Comparison of ENCODE assay signal across 10 mouse cellular contexts in the genomic region with DNA sequence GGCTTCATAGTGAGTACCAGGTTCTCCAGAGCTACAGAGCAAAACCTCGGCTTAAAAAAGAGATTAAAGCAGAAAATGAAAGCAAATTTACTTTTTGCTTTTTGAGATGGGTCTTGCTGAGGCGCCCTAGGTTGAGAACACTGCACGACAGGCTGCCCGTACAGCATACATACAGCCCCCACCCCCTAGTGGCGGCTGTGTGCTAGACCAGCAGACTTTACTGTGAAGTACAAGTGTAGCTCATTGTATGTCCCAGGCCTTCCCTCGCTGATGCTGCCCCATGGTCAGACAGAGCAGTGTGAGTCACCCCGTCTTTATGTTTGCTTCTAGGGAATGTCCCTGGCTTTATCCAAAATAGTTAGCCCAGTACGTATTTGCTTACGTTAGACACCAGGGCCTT. TPM values are rescaled to one million over a fixed set of nuclear protein-coding genes. Genes with fewer than 3 reads are reported as not detected.
DNase-seq lines count a peak whose midpoint lies in the region; ATAC-seq lines count a peak whose summit lies in the region.
"Had no signal": no experiment of that assay in that cellular context is flagged by ENCODE, and none has a peak within 500 bp of the region (broad histone marks: within the 10 kb centered on the region; RNA-seq: fewer than 3 reads in every experiment).

No protein-coding gene starts in this region.

- H3K27me3 ChIP-seq in hindbrain, embryonic 11.5 days (ENCODE audit: control insufficient read depth, insufficient read depth, low read length), result no peaks in the 10 kb centered on the region
- H3K27me3 ChIP-seq in hindbrain, embryonic 12.5 days, result no peaks in the 10 kb centered on the region
- no peaks in the 10 kb centered on the region for H3K27me3 ChIP-seq in stomach, embryonic 16.5 days (ENCODE audit: control insufficient read depth, insufficient read depth, low read length)
- H3K27me3 ChIP-seq: stomach, embryonic 15.5 days had no signal

- no peak overlapping the region for H3K4me2 ChIP-seq in hindbrain, embryonic 11.5 days (replicated peaks; ENCODE audit: low read depth, low read length)
- no peak overlapping the region for H3K4me2 ChIP-seq in hindbrain, embryonic 12.5 days (replicated peaks)
- H3K4me2 ChIP-seq in stomach, embryonic 16.5 days (ENCODE audit: low read depth, low read length), result no peak overlapping the region
- H3K4me2 ChIP-seq: stomach, embryonic 15.5 days had no signal

- H3K4me1 ChIP-seq in hindbrain, embryonic 11.5 days (replicated peaks; ENCODE audit: control insufficient read depth, insufficient read depth, low read length), result no peaks in the 10 kb centered on the region
- no peaks in the 10 kb centered on the region for H3K4me1 ChIP-seq in hindbrain, embryonic 12.5 days
- no peaks in the 10 kb centered on the region for H3K4me1 ChIP-seq in stomach, embryonic 16.5 days (ENCODE audit: control insufficient read depth, insufficient read depth, low read length)
- H3K4me1 ChIP-seq: stomach, embryonic 15.5 days had no signal

- 79% methylated on average over 9 of the region's 9 CpGs for WGBS in hindbrain, embryonic 11.5 days
- WGBS in hindbrain, embryonic 12.5 days, result 85% methylated on average over 9 of the region's 9 CpGs
- WGBS in stomach, embryonic 16.5 days, result 76% methylated on average over 9 of the region's 9 CpGs

- H3K36me3 ChIP-seq in hindbrain, embryonic 11.5 days (ENCODE audit: control insufficient read depth, insufficient read depth, low read length), result peaks cover 3% of the 10 kb centered on the region; the same call in 1 of the 2 replicates
- H3K36me3 ChIP-seq in hindbrain, embryonic 12.5 days, result peaks cover 80% of the 10 kb centered on the region
- H3K36me3 ChIP-seq in stomach, embryonic 16.5 days (ENCODE audit: control insufficient read depth, insufficient read depth, low read length), result peaks cover 24% of the 10 kb centered on the region

- H3K27ac ChIP-seq in hindbrain, embryonic 11.5 days (ENCODE audit: low read depth, low read length), result no peak overlapping the region
- no peak overlapping the region for H3K27ac ChIP-seq in hindbrain, embryonic 12.5 days
- no peak overlapping the region for H3K27ac ChIP-seq in stomach, embryonic 16.5 days (ENCODE audit: low read length)
- H3K27ac ChIP-seq: stomach, embryonic 15.5 days had no signal

- H3K4me3 ChIP-seq in hindbrain, embryonic 11.5 days (ENCODE audit: low read depth, low read length), result no peak overlapping the region
- no peak overlapping the region for H3K4me3 ChIP-seq in hindbrain, embryonic 12.5 days
- no peak overlapping the region for H3K4me3 ChIP-seq in stomach, embryonic 16.5 days (replicated peaks; ENCODE audit: low read length)
- H3K4me3 ChIP-seq: stomach, embryonic 15.5 days had no signal

- H3K9me3 ChIP-seq in hindbrain, embryonic 11.5 days (ENCODE audit: control insufficient read depth, low read length), result no peaks in the 10 kb centered on the region
- H3K9me3 ChIP-seq in hindbrain, embryonic 12.5 days (replicated peaks), result no peaks in the 10 kb centered on the region
- H3K9me3 ChIP-seq in stomach, embryonic 16.5 days (replicated peaks; ENCODE audit: control insufficient read depth, low read length), result no peaks in the 10 kb centered on the region
- H3K9me3 ChIP-seq: stomach, embryonic 15.5 days had no signal

- H3K9ac ChIP-seq in hindbrain, embryonic 11.5 days (ENCODE audit: low read depth, low read length), result no peak overlapping the region
- no peak overlapping the region for H3K9ac ChIP-seq in hindbrain, embryonic 12.5 days
- H3K9ac ChIP-seq in stomach, embryonic 16.5 days (ENCODE audit: low read length), result no peak overlapping the region
- H3K9ac ChIP-seq: stomach, embryonic 15.5 days had no signal

- ATAC-seq in hindbrain, embryonic 11.5 days (ENCODE audit: low FRiP score), result no peak
- ATAC-seq in hindbrain, embryonic 12.5 days (ENCODE audit: low FRiP score), result no peak
- peak; percentile 66 for ATAC-seq in granulocyte monocyte progenitor cell, adult 5-6 weeks (replicated peaks; ENCODE audit: poor library complexity, severe bottlenecking)
- 0 out of 2 replicates have a peak, but pooled peaks have one; percentile 21 for ATAC-seq in stomach, embryonic 16.5 days (ENCODE audit: insufficient read depth, low FRiP score)

- peak; percentile 56 for DNase-seq in hindbrain, embryonic 11.5 days (ENCODE audit: low spot score)
- peak; percentile 17 for DNase-seq in urinary bladder, postnatal 14 days (ENCODE audit: low spot score)
- no peak for DNase-seq in urinary bladder, postnatal 25 days (ENCODE audit: low spot score)
- no peak for DNase-seq in spleen, adult 12 weeks (ENCODE audit: low spot score)
- DNase-seq in heart, adult 9 months (ENCODE audit: low spot score in 2 of 2), result no peak

RNA-seq across cellular contexts. Expression of gene Med23, which starts 16.2 kb away (rescaled TPM):
- 29.1 and 32.2 TPM in 2 replicates for polyA plus RNA-seq in hindbrain, embryonic 11.5 days (2014; fragmentation: Nextera tagmentation; extraction: Ambion mirVana)
- 31.2 and 39.3 TPM in 2 replicates for polyA plus RNA-seq in hindbrain, embryonic 12.5 days (2016; fragmentation: Nextera tagmentation; extraction: Ambion mirVana)
- total RNA-seq in granulocyte monocyte progenitor cell, adult 5-6 weeks (2014; fragmentation: Nextera tagmentation), result 20.1 and 34.8 TPM in 2 replicates
- 20.3 and 42.2 TPM in 2 replicates for total RNA-seq in granulocyte monocyte progenitor cell, adult 5-6 weeks (2017)
- 17.4 and 17.8 TPM in 2 replicates for polyA plus RNA-seq in stomach, embryonic 16.5 days (2015; fragmentation: Nextera tagmentation; extraction: Ambion mirVana)

RNA-seq across cellular contexts. Expression of gene Arg1, which starts 41.3 kb away (rescaled TPM):
- 8.3 and 8.9 TPM in 2 replicates for polyA plus RNA-seq in hindbrain, embryonic 11.5 days (2014; fragmentation: Nextera tagmentation; extraction: Ambion mirVana)
- polyA plus RNA-seq in hindbrain, embryonic 12.5 days (2016; fragmentation: Nextera tagmentation; extraction: Ambion mirVana), result 2.7 and 3.4 TPM in 2 replicates
- not detected in 2 replicates for total RNA-seq in granulocyte monocyte progenitor cell, adult 5-6 weeks (2014; fragmentation: Nextera tagmentation)
- total RNA-seq in granulocyte monocyte progenitor cell, adult 5-6 weeks (2017), result not detected in 2 replicates
- polyA plus RNA-seq in stomach, embryonic 16.5 days (2015; fragmentation: Nextera tagmentation; extraction: Ambion mirVana), result 134 and 268 TPM in 2 replicates
- total RNA-seq: layer of hippocampus, adult 18-20 months had no signal

RNA-seq across cellular contexts. Expression of gene Enpp3, which starts 43.4 kb away (rescaled TPM):
- polyA plus RNA-seq in hindbrain, embryonic 11.5 days (2014; fragmentation: Nextera tagmentation; extraction: Ambion mirVana), result 4.9 and 5.7 TPM in 2 replicates
- 5.5 and 6.4 TPM in 2 replicates for polyA plus RNA-seq in hindbrain, embryonic 12.5 days (2016; fragmentation: Nextera tagmentation; extraction: Ambion mirVana)
- total RNA-seq in granulocyte monocyte progenitor cell, adult 5-6 weeks (2014; fragmentation: Nextera tagmentation), result not detected in 2 replicates
- not detected in 2 replicates for total RNA-seq in granulocyte monocyte progenitor cell, adult 5-6 weeks (2017)
- polyA plus RNA-seq in stomach, embryonic 16.5 days (2015; fragmentation: Nextera tagmentation; extraction: Ambion mirVana), result 10.5 and 13.6 TPM in 2 replicates

Comparison
In these comparisons a context has a peak if more than half of its experiments do, and no peak if none do; other contexts are left out.
1. DNase-seq: peak in hindbrain, embryonic 11.5 days (single experiment) and urinary bladder, postnatal 14 days (single experiment); none in urinary bladder, postnatal 25 days (single experiment), spleen, adult 12 weeks (single experiment) and heart, adult 9 months (0 of 2).
2. ATAC-seq: peak in granulocyte monocyte progenitor cell, adult 5-6 weeks (single experiment) and stomach, embryonic 16.5 days (single experiment); none in hindbrain, embryonic 11.5 days (single experiment) and hindbrain, embryonic 12.5 days (single experiment).
3. RNA of gene Arg1, which starts 41.3 kb away (polyA plus RNA-seq): 134 to 268 TPM in stomach, embryonic 16.5 days; 8.3 to 8.9 TPM in hindbrain, embryonic 11.5 days and 2.7 to 3.4 TPM in hindbrain, embryonic 12.5 days; every median in the first group is over 10 times any median in the second.